11 mouse cellular contexts compared by ENCODE assay signal in genomic region chr13:24629073-24629621, GRCm38 (mm10). TPM values are rescaled to one million over a fixed set of nuclear protein-coding genes. Genes with fewer than 3 reads are reported as not detected.
DNase-seq lines count a peak whose midpoint lies in the region; ATAC-seq lines count a peak whose summit lies in the region.
"Had no signal": no experiment of that assay in that cellular context is flagged by ENCODE, and none has a peak within 500 bp of the region (broad histone marks: within the 10 kb centered on the region; RNA-seq: fewer than 3 reads in every experiment).

No protein-coding gene starts in this region.

- no peak overlapping the region for H3K4me3 ChIP-seq in limb, embryonic 13.5 days
- H3K4me3 ChIP-seq in limb, embryonic 10.5 days, result no peak overlapping the region
- no peak overlapping the region for H3K4me3 ChIP-seq in hindbrain, embryonic 10.5 days
- H3K4me3 ChIP-seq in neural tube, embryonic 12.5 days, result no peak overlapping the region

- H3K27ac ChIP-seq in limb, embryonic 13.5 days, result no peak overlapping the region
- H3K27ac ChIP-seq in limb, embryonic 10.5 days, result no peak overlapping the region
- peak overlapping the region; percentile 73 for H3K27ac ChIP-seq in hindbrain, embryonic 10.5 days
- peak overlapping the region; percentile 66 for H3K27ac ChIP-seq in neural tube, embryonic 12.5 days

- H3K9ac ChIP-seq in limb, embryonic 13.5 days, result no peak overlapping the region
- H3K9ac ChIP-seq in neural tube, embryonic 12.5 days, result no peak overlapping the region

- no peaks in the 10 kb centered on the region for H3K9me3 ChIP-seq in limb, embryonic 13.5 days
- H3K9me3 ChIP-seq in limb, embryonic 10.5 days (replicated peaks), result no peaks in the 10 kb centered on the region
- no peaks in the 10 kb centered on the region for H3K9me3 ChIP-seq in hindbrain, embryonic 10.5 days
- H3K9me3 ChIP-seq in neural tube, embryonic 12.5 days, result no peaks in the 10 kb centered on the region

- no peak overlapping the region for H3K4me2 ChIP-seq in limb, embryonic 13.5 days (replicated peaks)
- peak overlapping the region; percentile 12; the same call in 1 of the 2 replicates for H3K4me2 ChIP-seq in neural tube, embryonic 12.5 days (replicated peaks)

- H3K4me1 ChIP-seq in limb, embryonic 13.5 days, result 0 out of 2 replicates have a peak, but pooled peaks cover 4% of the 10 kb centered on the region
- H3K4me1 ChIP-seq in limb, embryonic 10.5 days, result peaks cover under 1% of the 10 kb centered on the region; the same call in 1 of the 2 replicates
- peaks cover 35% of the 10 kb centered on the region for H3K4me1 ChIP-seq in hindbrain, embryonic 10.5 days (replicated peaks)
- peaks cover 13% of the 10 kb centered on the region for H3K4me1 ChIP-seq in neural tube, embryonic 12.5 days

- DNase-seq in limb, embryonic 10.5 days (ENCODE audit: low spot score), result no peak
- peak; percentile 41 to 43 for DNase-seq in gastrocnemius, adult 8-10 months (ENCODE audit: low spot score in 2 of 2)
- DNase-seq in hindbrain, embryonic 10.5 days (ENCODE audit: low spot score), result no peak
- no peak for DNase-seq in adipocyte (ENCODE audit: low spot score)
- no peak for DNase-seq in spleen, postnatal 4 days (ENCODE audit: low spot score in 2 of 2)
- DNase-seq: cerebellum, adult 9-10 months; lung, postnatal 4 days had no signal

- no peaks in the 10 kb centered on the region for H3K36me3 ChIP-seq in limb, embryonic 13.5 days
- no peaks in the 10 kb centered on the region for H3K36me3 ChIP-seq in limb, embryonic 10.5 days
- no peaks in the 10 kb centered on the region for H3K36me3 ChIP-seq in hindbrain, embryonic 10.5 days
- no peaks in the 10 kb centered on the region for H3K36me3 ChIP-seq in neural tube, embryonic 12.5 days

- peak; percentile 72 for ATAC-seq in limb, embryonic 13.5 days (ENCODE audit: low FRiP score, low read depth)
- peak; percentile 85 for ATAC-seq in neural tube, embryonic 12.5 days (ENCODE audit: low FRiP score, low read depth)
- no peak for ATAC-seq in megakaryocyte-erythroid progenitor cell, adult 5-6 weeks (replicated peaks; ENCODE audit: low FRiP score, low TSS enrichment, poor library complexity, severe bottlenecking)
- ATAC-seq: CD4-positive, CD25-positive, alpha-beta regulatory T cell, adult 4 months had no signal

- 50% methylated on average over 6 of the region's 6 CpGs for WGBS in limb, embryonic 13.5 days
- WGBS in limb, embryonic 10.5 days, result 56% methylated on average over 6 of the region's 6 CpGs
- 45% methylated on average over 6 of the region's 6 CpGs for WGBS in hindbrain, embryonic 10.5 days
- WGBS in neural tube, embryonic 12.5 days, result 41% methylated on average over 6 of the region's 6 CpGs

- H3K27me3 ChIP-seq in limb, embryonic 13.5 days, result 0 out of 2 replicates have a peak, but pooled peaks cover 3% of the 10 kb centered on the region
- 0 out of 2 replicates have a peak, but pooled peaks cover 5% of the 10 kb centered on the region for H3K27me3 ChIP-seq in limb, embryonic 10.5 days (ENCODE audit: low read depth, poor library complexity, severe bottlenecking)
- H3K27me3 ChIP-seq in hindbrain, embryonic 10.5 days (ENCODE audit: insufficient read depth, poor library complexity, severe bottlenecking), result no peaks in the 10 kb centered on the region; the same call in 1 of the 2 replicates
- H3K27me3 ChIP-seq in neural tube, embryonic 12.5 days (replicated peaks), result no peaks in the 10 kb centered on the region

RNA-seq across cellular contexts. Expression of gene Ripor2, which starts 47.2 kb away (rescaled TPM):
- polyA plus RNA-seq in limb, embryonic 13.5 days (2015; fragmentation: Nextera tagmentation; extraction: Ambion mirVana), result 4.1 and 4.2 TPM in 2 replicates
- polyA plus RNA-seq in limb, embryonic 10.5 days (2016; fragmentation: Nextera tagmentation; extraction: Ambion mirVana), result 0.36 and 0.90 TPM in 2 replicates
- total RNA-seq in gastrocnemius, adult 8-10 months (2022), result 1 to 10 TPM; 3.1 to 9.0 (median 4.5) TPM
- 3.7 and 6.4 TPM in 2 replicates for polyA plus RNA-seq in hindbrain, embryonic 10.5 days (2016; fragmentation: Nextera tagmentation; extraction: Ambion mirVana)
- polyA plus RNA-seq in neural tube, embryonic 12.5 days (2016; fragmentation: Nextera tagmentation; extraction: Ambion mirVana), result 14.8 and 16.5 TPM in 2 replicates
- 34.1 and 50.0 TPM in 2 replicates for total RNA-seq in megakaryocyte-erythroid progenitor cell, adult 5-6 weeks (2014; fragmentation: Nextera tagmentation)
- 24.7 and 32.6 TPM in 2 replicates for total RNA-seq in megakaryocyte-erythroid progenitor cell, adult 5-6 weeks (2017)

Comparison
In these comparisons a context has a peak if more than half of its experiments do, and no peak if none do; other contexts are left out.
1. H3K27ac ChIP-seq: peak in hindbrain, embryonic 10.5 days (single experiment) and neural tube, embryonic 12.5 days (single experiment); none in limb, embryonic 13.5 days (single experiment) and limb, embryonic 10.5 days (single experiment).
2. DNase-seq: peak in gastrocnemius, adult 8-10 months (2 of 2); none in limb, embryonic 10.5 days (single experiment), hindbrain, embryonic 10.5 days (single experiment), adipocyte (single experiment) and spleen, postnatal 4 days (0 of 2).